Mouse (Mus musculus) macrophage (primary cell): Measurements from ENCODE around the gene Cpm. TPM values are rescaled to one million over a fixed set of nuclear protein-coding genes. Genes with fewer than 3 reads are reported as not detected.
"Not testable (repeated sequence)": the region's sequence is repeated elsewhere in the genome, so short reads cannot be mapped to it uniquely, and the experiment has no call there.

Experiments
- H3K27ac ChIP-seq: fragments of 350-480 bp; formaldehyde crosslinking; 2 replicates; pipeline ENCODE4 v1.9.0; 2021
- H3K36me3 ChIP-seq: fragments of 350-480 bp; formaldehyde crosslinking; 2 replicates; pipeline ENCODE4 v1.9.0; 2021; ENCODE audit errors: inconsistent target
- H3K4me3 ChIP-seq: fragments of 350-480 bp; formaldehyde crosslinking; 2 replicates; pipeline ENCODE4 v1.9.0; 2021; ENCODE audit errors: inconsistent target
- H3K79me2 ChIP-seq: fragments of 350-480 bp; formaldehyde crosslinking; 2 replicates; pipeline ENCODE4 v1.9.0; 2021; ENCODE audit errors: inconsistent target
- WGBS: methylation state at CpG from one replicate; pipeline ENCODE4 v1.1.7; 2026; ENCODE audit warnings: inconsistent platforms; ENCODE audit not compliant: missing documents; 5-methylcytosine and 5-hydroxymethylcytosine counted together
- polyA plus RNA-seq: library from polyadenylated mRNA; stranded (reverse); fragments of 250-400 nt; gene quantifications from 3 replicates; pipeline ENCODE4 v1.2.4, GENCODE M21; 2018; ENCODE audit warnings: inconsistent platforms

The Cpm gene
- polyA plus RNA-seq, 1 experiment from 2014 or later = 0.07 TPM

DNA sequence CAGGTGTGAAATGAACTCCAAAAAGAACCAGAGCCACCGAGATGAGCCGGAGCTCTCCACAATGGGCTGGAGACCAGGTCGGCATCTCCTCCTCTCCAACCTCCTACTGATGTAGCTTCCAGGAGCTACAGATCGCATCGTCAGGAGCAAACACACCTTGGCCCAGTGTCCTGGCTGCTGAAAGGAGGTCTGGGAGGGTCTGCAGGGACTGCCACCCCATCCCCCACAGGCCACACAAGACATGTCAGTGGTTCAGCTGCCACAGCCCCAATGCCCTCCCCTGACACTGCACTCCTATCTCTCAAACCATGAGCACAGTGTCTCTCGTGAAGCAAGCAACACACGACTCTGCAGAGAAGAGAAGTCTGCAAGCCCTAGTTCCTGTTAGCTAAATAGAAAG lies 20.8 kb upstream of the Cpm start:
- no peaks in the 10 kb centered on the region for H3K79me2 ChIP-seq
- 78% methylated on average over 7 of the region's 7 CpGs for WGBS

DNA sequence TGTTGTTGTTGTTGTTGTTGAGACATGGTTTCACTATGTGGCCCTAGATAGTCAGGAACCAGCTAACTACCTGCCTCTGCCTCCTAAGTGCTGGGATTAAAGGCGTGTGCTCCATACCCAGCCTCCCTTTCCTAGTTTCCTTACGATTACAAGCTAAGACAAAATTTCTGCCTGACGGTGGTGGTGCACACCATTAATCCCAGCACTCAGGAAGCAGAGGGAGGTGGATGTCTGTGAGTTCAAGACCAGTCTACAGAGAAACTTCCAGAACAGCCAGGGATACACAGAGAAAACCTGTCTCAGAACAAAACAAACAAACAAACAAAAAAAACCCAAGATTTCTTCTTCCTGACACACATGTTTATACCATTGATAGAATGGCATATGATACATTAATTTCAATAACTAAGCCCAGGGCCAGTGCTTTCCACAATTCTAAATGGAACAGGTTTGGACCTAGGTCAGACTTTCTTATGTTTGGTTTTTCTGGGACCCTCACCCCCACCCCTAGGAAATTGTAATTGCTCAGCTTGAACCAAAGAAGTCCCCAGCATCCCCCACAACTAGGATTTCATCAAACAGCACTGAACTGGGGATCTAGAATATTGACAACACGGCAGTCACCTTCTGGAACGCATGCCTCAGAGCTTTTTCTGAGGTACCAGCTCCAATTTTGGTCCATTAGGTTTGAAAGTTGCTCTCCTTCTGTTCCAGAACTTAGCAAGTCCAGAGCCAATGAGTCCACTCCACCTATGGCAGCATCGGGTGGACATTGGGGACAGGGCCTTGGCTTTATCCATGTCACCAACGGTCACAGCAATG lies 20.1 kb upstream of the Cpm start:
- no peaks in the 10 kb centered on the region for H3K79me2 ChIP-seq
- no peak overlapping the region for H3K27ac ChIP-seq
- H3K4me3 ChIP-seq = no peak overlapping the region
- H3K36me3 ChIP-seq = no peaks in the 10 kb centered on the region
- WGBS = 95% methylated on average over 7 of the region's 7 CpGs

More for the DNA sequence above, 20.8 kb upstream of the Cpm start:
- H3K27ac ChIP-seq = no peak overlapping the region
- no peaks in the 10 kb centered on the region for H3K36me3 ChIP-seq
- H3K4me3 ChIP-seq = no peak overlapping the region

DNA sequence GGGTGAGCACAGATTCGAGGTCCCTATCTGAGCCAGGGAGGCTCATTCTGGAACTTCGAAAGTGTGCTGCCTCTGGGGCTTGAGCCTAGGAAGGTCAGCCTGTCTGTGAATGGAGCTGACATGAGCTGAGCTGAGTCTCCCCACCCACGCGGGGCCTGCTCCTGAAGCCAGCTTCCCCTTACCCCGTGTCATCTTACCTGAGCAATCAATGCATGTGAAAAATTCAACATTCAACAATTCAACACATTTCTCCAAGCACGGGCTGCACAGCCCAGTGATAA lies 19.6 kb upstream of the Cpm start:
- Histone ChIP-seq H3K79me2 (no peaks in the 10 kb centered on the region), H3K36me3 (no peaks in the 10 kb centered on the region), H3K4me3 (no peak overlapping the region), H3K27ac (no peak overlapping the region)
- WGBS = 91% methylated on average over 6 of the region's 6 CpGs

DNA sequence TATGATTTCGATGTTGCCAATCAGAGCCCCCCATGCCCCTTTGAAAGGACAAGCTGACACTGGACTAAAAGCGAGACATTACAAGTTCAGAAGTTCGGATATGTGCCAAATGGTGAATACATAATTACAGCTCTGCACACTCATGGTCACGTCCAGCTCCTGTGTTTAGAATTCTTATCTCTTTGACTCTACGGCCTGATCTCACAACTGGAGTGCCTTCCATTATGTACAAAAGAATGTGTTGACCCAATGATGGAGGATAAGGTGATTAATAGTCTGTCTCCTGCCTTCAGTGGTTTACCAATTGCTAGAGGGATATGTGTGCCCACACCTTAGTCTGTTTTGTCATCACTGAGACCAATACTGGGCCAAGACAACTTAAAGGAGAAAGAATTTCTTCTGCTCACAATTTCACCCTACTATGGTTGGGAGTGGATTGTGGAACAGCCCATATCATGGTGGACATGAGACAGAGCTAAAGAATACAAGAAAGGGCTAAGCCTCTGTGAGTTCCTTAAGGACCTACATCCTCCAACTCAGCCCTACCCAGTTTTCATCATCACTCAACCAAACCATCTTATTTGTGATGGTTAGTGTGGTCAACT lies 19.0 kb upstream of the Cpm start:
- no peak overlapping the region for H3K4me3 ChIP-seq
- H3K36me3 ChIP-seq = no peaks in the 10 kb centered on the region
- H3K27ac ChIP-seq = no peak overlapping the region
- H3K79me2 ChIP-seq = no peaks in the 10 kb centered on the region
- 95% methylated on average over 5 of the region's 5 CpGs for WGBS

DNA sequence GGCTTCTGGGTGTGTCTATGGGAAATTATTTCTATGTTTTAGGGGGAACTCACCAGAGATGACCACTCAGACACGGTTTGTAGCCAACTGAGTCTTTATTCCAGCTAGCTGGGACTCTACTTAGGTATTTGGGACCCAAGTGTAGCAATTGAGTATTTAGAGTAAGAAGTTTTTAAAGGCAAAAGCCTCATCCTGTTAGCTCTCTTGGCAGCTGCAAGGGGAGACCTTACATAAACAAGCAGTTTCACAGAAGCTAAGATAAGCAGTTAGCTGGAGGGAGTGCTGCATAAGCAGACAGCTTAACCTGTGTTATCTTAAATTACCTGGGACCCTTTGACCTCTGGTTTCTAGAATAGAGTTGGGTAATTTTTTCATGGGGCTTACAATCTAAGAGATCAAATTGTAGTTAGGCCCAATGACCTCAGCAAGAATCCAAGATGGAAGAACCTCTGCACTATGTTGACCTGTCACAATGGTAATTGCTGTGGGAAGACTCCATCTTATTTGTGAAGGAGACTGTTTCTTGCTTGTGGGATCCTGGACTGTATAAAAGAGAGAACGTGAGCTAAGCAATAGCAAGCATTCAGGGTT lies 18.4 kb upstream of the Cpm start:
- Histone ChIP-seq H3K4me3 (no peak overlapping the region), H3K79me2 (no peaks in the 10 kb centered on the region), H3K36me3 (no peaks in the 10 kb centered on the region), H3K27ac (no peak overlapping the region)
- 97% methylated on average over 2 of the region's 2 CpGs for WGBS

DNA sequence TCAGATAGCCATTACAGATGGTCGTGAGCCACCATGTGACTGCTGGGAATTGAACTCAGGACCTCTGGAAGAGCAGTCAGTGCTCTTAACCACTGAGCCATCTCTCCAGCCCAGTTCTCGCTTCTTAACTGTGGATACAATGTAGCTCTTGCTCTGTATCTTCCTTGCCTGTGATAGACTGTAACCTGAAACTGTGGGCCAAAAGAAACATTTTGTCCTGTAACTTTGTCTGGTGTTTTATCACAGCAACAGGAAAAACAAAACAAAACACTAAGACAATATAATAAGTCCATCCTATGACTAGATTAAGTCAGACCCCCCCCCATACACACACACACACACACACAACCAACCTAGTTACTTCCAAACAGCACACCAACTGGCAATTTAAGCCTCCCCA lies 17.8 kb upstream of the Cpm start:
- no peaks in the 10 kb centered on the region for H3K36me3 ChIP-seq
- WGBS = 94% methylated on average over 2 of the region's 2 CpGs
- H3K27ac ChIP-seq = no peak overlapping the region
- H3K79me2 ChIP-seq = no peaks in the 10 kb centered on the region
- no peak overlapping the region for H3K4me3 ChIP-seq

DNA sequence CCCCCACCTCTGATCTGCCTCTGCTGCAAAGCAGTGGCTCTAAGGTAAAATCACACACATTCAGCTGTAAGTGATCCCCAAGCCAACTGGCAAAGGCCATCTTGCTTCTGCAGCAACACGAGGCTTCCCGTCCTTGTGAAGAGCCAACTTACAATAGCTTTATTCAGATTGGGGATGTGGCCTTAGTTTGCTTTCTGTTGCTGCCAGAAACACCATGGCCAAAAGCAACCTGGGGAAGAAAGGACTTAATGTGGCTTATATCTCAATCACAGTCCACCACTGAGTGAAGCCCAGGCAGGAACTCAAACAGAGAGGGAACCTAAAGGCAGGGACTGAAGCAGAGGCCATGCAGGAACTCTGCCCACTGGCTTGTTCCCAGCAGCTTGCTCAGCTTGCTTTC lies 17.3 kb upstream of the Cpm start:
- no peaks in the 10 kb centered on the region for H3K79me2 ChIP-seq
- H3K36me3 ChIP-seq = no peaks in the 10 kb centered on the region
- 100% methylated on average over 2 of the region's 2 CpGs for WGBS
- no peak overlapping the region for H3K4me3 ChIP-seq
- no peak overlapping the region for H3K27ac ChIP-seq

DNA sequence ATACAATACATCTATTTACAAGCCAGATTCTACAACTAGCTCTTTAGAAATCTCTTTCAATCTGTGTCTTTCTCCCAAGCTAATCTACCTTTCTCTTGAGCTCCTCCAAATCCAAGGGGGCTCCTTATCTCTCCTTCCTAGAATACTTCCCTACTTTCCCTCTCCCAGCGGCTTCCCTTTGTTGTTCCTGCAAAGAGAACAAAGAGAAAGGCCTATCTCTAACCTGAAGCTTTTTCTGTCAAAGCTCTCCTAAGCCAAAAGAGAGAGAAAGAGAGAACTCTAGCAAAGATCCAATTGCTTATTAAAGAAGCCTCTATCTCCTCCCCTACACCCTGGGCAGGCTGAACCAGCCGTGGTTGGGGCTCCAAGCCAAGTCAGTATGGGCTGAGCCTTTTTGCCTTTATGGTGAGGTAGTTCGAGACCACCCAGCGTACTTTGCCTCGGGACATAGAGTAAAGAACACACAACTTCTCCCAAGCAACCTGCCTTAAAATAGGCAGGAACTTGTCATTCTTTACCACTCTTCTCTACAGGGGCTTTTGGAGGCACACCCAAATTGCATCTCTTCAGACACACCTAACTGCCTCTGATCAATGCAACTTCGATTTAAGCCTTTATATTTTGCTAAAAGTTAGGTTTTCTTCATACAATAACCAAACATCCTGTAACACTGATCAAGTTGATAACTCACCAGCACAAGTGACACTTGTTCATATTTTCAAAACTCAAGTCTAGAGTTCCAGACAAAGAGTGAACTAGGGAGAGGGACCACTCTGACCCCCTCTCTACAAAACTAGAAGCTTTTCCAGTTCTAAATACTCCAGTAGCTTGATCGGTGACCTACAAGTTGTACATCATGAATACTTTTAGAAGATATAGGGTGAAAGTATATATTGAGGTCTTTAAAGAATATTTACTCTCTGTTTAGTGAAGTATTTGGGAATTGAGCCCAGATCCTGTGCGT lies 16.4 kb upstream of the Cpm start:
- Histone ChIP-seq H3K36me3 (no peaks in the 10 kb centered on the region), H3K4me3 (no peak overlapping the region), H3K27ac (no peak overlapping the region), H3K79me2 (no peaks in the 10 kb centered on the region)
- WGBS = 86% methylated on average over 8 of the region's 8 CpGs

DNA sequence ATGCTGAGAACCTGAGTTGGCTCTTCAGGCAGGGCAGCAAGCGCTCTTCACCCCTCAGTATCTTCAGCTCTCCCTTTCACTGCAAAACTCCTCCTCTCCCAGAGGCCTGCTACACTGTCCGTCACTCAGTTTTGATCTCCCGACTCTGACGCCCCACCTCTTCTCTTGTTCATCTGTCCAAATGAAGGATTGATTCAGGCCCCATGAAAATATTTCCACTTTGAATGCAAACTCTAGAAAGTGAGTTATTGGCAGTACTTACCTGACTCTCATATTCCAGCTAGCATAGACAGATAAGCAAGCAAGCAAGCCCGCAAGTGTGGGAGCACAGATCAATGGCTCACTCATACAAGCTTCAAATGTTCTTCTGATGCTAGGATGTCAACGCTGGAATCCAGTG lies 15.3 kb upstream of the Cpm start:
- H3K36me3 ChIP-seq = no peaks in the 10 kb centered on the region
- WGBS = 87% methylated on average over 6 of the region's 6 CpGs
- no peak overlapping the region for H3K4me3 ChIP-seq
- H3K79me2 ChIP-seq = no peaks in the 10 kb centered on the region
- no peak overlapping the region for H3K27ac ChIP-seq

DNA sequence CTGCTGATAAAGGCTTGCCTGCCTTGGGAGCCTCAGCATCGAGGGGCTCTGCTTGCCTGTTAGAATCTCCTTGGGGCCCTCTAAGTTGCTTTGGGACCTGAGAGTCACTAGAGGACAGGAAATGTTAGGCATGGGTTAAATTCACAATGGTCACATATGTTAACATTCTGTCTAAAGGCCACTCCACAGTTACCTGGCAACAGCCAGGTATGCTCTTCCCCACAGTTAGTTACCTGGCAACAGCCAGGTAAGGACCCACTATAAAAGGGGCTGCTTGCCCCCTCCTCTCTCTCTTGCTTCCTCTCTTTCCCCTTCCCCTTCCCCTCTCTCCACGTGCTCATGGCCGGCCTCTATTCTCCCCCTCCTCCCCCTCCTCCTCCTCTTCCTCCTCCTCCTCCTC lies 14.9 kb upstream of the Cpm start:
- WGBS = 83% methylated on average over 1 of the region's 3 CpGs
- H3K27ac ChIP-seq = no peak overlapping the region
- no peaks in the 10 kb centered on the region for H3K79me2 ChIP-seq
- H3K36me3 ChIP-seq = no peaks in the 10 kb centered on the region
- no peak overlapping the region for H3K4me3 ChIP-seq

DNA sequence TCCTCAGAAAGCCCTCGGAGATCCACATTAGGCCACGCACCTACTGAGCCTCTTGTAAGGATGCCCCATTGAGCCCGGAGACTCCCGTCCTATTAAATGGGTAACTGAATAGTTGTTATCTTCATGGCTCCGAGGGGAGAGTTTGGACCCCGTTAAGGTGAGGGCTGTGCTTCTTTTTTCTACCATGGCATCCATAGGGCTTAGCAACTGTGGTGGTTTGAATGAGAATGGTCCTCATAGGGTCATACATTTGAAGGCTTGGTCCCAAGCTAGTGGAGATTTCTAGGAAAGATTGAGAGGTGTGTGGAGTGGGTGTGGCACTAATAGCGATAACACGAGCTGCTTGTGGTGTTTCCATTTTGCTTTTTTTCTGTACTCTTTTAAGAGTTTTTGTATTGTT lies 14.1 kb upstream of the Cpm start:
- no peaks in the 10 kb centered on the region for H3K36me3 ChIP-seq
- no peak overlapping the region for H3K27ac ChIP-seq
- no peak overlapping the region for H3K4me3 ChIP-seq
- WGBS = 95% methylated on average over 8 of the region's 8 CpGs
- no peaks in the 10 kb centered on the region for H3K79me2 ChIP-seq

DNA sequence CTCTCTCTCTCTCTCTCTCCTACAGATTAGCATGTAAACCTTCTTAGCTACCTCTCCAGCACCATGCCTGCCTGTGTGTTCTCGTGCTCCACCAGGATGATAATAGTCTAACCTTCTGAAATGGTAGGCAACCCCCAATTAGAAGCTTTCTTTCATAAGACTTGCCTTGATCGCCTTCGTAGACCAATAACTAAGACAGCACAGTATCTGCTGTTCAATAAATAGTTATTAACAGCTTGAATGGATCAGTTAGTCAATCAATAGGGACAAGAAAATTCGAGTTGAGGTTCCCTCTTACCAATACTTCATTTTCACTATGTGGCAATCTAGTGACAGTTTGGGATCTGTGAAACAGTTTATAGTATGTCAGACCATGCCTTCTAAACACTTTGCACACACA lies 13.6 kb upstream of the Cpm start:
- no peaks in the 10 kb centered on the region for H3K36me3 ChIP-seq
- WGBS = 78% methylated on average over 4 of the region's 4 CpGs
- no peak overlapping the region for H3K4me3 ChIP-seq

DNA sequence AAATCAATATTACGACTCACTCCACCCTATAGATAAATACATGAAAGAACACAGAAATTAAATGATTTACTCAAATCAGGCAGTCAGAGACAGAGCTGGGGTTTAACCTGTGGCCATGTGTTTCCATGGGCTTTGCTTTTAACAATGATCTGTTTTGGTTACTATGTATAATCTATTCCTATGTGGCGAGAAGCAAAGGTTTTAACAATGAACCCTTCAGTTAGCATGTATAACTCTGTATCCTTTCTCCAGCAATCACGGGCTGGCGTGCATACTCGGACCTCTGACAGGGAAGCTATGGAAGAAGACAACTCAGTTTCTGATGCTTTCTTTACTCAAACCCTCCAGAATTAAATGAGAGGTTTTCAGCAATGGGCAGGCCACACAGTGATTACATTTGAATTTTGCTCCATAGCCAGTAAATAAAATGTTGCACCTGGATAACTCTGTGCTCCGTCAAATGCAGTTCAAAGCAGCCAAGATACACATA lies 13.1 kb upstream of the Cpm start:
- Histone ChIP-seq H3K79me2 (no peaks in the 10 kb centered on the region), H3K36me3 (no peaks in the 10 kb centered on the region), H3K4me3 (no peak overlapping the region), H3K27ac (no peak overlapping the region)
- WGBS = 98% methylated on average over 6 of the region's 6 CpGs

More for the DNA sequence above, 13.6 kb upstream of the Cpm start:
- Histone ChIP-seq H3K79me2 (no peaks in the 10 kb centered on the region), H3K27ac (no peak overlapping the region)

DNA sequence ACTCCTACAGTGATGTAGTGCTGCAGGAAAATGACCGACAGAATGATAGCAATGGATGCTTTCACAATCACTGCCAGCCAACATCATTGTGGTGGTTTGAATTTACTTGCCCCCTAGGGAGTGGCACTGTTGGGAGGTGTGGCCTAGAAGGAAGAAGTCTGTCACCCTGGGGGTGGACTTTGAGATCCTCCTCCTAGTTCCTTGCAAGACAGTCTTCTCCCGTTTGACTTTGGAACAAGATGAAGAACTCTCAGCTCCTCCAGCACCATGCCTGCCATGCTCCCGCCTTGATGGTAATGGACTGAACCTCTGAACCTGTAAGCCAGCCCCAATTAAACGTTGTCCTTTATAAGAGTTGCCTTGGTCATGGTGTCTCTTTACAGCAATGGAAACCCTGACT lies 12.5 kb upstream of the Cpm start:
- H3K79me2 ChIP-seq, H3K4me3 ChIP-seq, H3K36me3 ChIP-seq, H3K27ac ChIP-seq: not testable (repeated sequence)
- 89% methylated on average over 4 of the region's 4 CpGs for whole genome bisulfite sequencing
